Mouse (Mus musculus): ENCODE data around the gene Dnajc7.
"Not testable (repeated sequence)": the region's sequence is repeated elsewhere in the genome, so short reads cannot be mapped to it uniquely, and the experiment has no call there.

Gene Dnajc7

GRCm38 (mm10) chr11:100623867-100624266 is 3.9 kb upstream of the Dnajc7 start:
- no peaks in the 10 kb centered on the region for H3K27me3 ChIP-seq (ENCODE audit: insufficient read depth, low read length)
- H3K4me1 ChIP-seq (replicated peaks; ENCODE audit: low read depth, low read length), result peaks cover 58% of the 10 kb centered on the region
- TF ChIP-seq POU5F1 (IDR thresholded peaks at IDR 0.05; ENCODE audit: borderline replicate concordance, low read length) (no peak), NANOG (IDR thresholded peaks at IDR 0.05; ENCODE audit: borderline replicate concordance, low read length) (no peak), CTCF (conservative IDR thresholded peaks at IDR 0.05; ENCODE audit: low read length) (no peak)
- H3K9me3 ChIP-seq (ENCODE audit: low read length), result no peaks in the 10 kb centered on the region
- peaks cover 30% of the 10 kb centered on the region for H3K36me3 ChIP-seq (ENCODE audit: insufficient read depth, low read length)
- H3K4me3 ChIP-seq (replicated peaks; ENCODE audit: low read length), result peak overlapping the region; percentile 94

- Histone ChIP-seq H3K4me1 (replicated peaks; ENCODE audit: low read depth, low read length) (peaks cover 58% of the 10 kb centered on the region), H3K27me3 (ENCODE audit: insufficient read depth, low read length) (no peaks in the 10 kb centered on the region), H3K36me3 (ENCODE audit: insufficient read depth, low read length) (peaks cover 30% of the 10 kb centered on the region), H3K9me3 (ENCODE audit: low read length) (no peaks in the 10 kb centered on the region), H3K4me3 (replicated peaks; ENCODE audit: low read length) (peak overlapping the region; percentile 94)
- TF ChIP-seq POU5F1 (IDR thresholded peaks at IDR 0.05; ENCODE audit: borderline replicate concordance, low read length), result no peak
- peak; percentile 90 for TF ChIP-seq CTCF (conservative IDR thresholded peaks at IDR 0.05; ENCODE audit: low read length)
- TF ChIP-seq NANOG (IDR thresholded peaks at IDR 0.05; ENCODE audit: borderline replicate concordance, low read length), result no peak
Measured at GRCm38 (mm10) chr11:100622714-100623113, 2.7 kb upstream of the Dnajc7 start.

- peaks cover 58% of the 10 kb centered on the region for H3K4me1 ChIP-seq (replicated peaks; ENCODE audit: low read depth, low read length)
- peaks cover 21% of the 10 kb centered on the region for H3K36me3 ChIP-seq (ENCODE audit: insufficient read depth, low read length)
- H3K4me3 ChIP-seq (replicated peaks; ENCODE audit: low read length), result peak overlapping the region; percentile 99
- TF ChIP-seq NANOG (IDR thresholded peaks at IDR 0.05; ENCODE audit: borderline replicate concordance, low read length) (no peak), CTCF (conservative IDR thresholded peaks at IDR 0.05; ENCODE audit: low read length) (peak; percentile 31), POU5F1 (IDR thresholded peaks at IDR 0.05; ENCODE audit: borderline replicate concordance, low read length) (no peak)
- no peaks in the 10 kb centered on the region for H3K9me3 ChIP-seq (ENCODE audit: low read length)
- no peaks in the 10 kb centered on the region for H3K27me3 ChIP-seq (ENCODE audit: insufficient read depth, low read length)
Measured at GRCm38 (mm10) chr11:100619485-100619975, 438 bp downstream of the Dnajc7 start.

DNA sequence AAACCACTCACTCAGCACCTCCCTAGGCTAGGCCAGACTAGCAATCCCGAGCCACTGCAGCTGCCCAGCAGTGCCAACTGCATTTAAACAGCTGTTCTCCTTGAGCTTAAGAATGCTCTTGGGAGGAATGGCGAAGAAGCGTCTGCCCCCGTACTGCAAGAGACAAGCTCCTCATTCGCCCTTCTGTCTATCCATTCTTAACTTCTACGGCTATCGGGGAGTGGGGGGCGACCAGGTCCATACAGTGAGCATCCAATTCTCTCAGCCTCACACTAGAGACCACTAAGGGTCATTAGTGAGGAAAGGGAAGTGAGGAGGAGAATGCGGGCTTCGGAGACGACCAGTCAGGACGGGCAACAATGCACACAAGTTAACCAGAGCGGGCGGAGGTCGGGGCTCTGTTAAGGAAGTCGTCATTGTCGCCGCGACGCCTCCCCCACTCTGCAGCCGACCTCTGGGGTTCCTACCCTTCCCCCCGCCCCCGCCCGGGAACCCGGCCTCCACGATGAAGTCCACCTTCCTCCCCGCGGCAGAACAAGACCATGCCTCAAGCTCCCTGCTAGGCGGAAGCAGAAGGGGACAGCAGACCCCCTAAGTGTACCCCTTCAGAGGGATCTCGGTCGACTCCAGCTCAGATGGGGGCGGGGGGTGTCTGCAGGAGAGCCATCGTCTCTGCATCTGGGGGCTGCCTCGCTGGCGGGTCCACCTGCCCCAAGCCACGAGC is 1.0 kb downstream of the Dnajc7 start, which contains the start of gene Nkiras2:
Nkiras2 (plus strand) TSS at position 484 of the 724 bp plus-strand sequence.
- H3K27me3 ChIP-seq (ENCODE audit: insufficient read depth, low read length), result no peaks in the 10 kb centered on the region
- H3K4me3 ChIP-seq (replicated peaks; ENCODE audit: low read length), result peak within 1 kb of the TSS; percentile 99
- H3K36me3 ChIP-seq (ENCODE audit: insufficient read depth, low read length), result peaks cover 15% of the 10 kb centered on the region
- no peaks in the 10 kb centered on the region for H3K9me3 ChIP-seq (ENCODE audit: low read length)
- H3K4me1 ChIP-seq (replicated peaks; ENCODE audit: low read depth, low read length), result peaks cover 57% of the 10 kb centered on the region
- TF ChIP-seq CTCF (conservative IDR thresholded peaks at IDR 0.05; ENCODE audit: low read length) (no peak), NANOG (IDR thresholded peaks at IDR 0.05; ENCODE audit: borderline replicate concordance, low read length) (no peak), POU5F1 (IDR thresholded peaks at IDR 0.05; ENCODE audit: borderline replicate concordance, low read length) (no peak)

GRCm38 (mm10) chr11:100617480-100617879 is 2.5 kb downstream of the Dnajc7 start:
- H3K27me3 ChIP-seq (ENCODE audit: insufficient read depth, low read length), result no peaks in the 10 kb centered on the region
- H3K36me3 ChIP-seq (ENCODE audit: insufficient read depth, low read length), result peaks cover 20% of the 10 kb centered on the region

GRCm38 (mm10) chr11:100616836-100617235 is 3.1 kb downstream of the Dnajc7 start:
- not testable (repeated sequence) for H3K27me3 ChIP-seq (ENCODE audit: insufficient read depth, low read length); H3K9me3 ChIP-seq (ENCODE audit: low read length)
- Histone ChIP-seq H3K4me1 (replicated peaks; ENCODE audit: low read depth, low read length) (peaks cover 70% of the 10 kb centered on the region), H3K4me3 (replicated peaks; ENCODE audit: low read length) (peak overlapping the region; percentile 99), H3K36me3 (ENCODE audit: insufficient read depth, low read length) (peaks cover 27% of the 10 kb centered on the region)

More at GRCm38 (mm10) chr11:100617480-100617879, 2.5 kb downstream of the Dnajc7 start:
- Histone ChIP-seq H3K9me3 (ENCODE audit: low read length) (no peaks in the 10 kb centered on the region), H3K4me3 (replicated peaks; ENCODE audit: low read length) (peak overlapping the region; percentile 99), H3K4me1 (replicated peaks; ENCODE audit: low read depth, low read length) (peaks cover 67% of the 10 kb centered on the region)
- TF ChIP-seq CTCF (conservative IDR thresholded peaks at IDR 0.05; ENCODE audit: low read length) (no peak), NANOG (IDR thresholded peaks at IDR 0.05; ENCODE audit: borderline replicate concordance, low read length) (no peak), POU5F1 (IDR thresholded peaks at IDR 0.05; ENCODE audit: borderline replicate concordance, low read length) (no peak)

GRCm38 (mm10) chr11:100616332-100616731 is 3.6 kb downstream of the Dnajc7 start:
- Histone ChIP-seq H3K4me3 (replicated peaks; ENCODE audit: low read length) (peak overlapping the region; percentile 58), H3K27me3 (ENCODE audit: insufficient read depth, low read length) (no peaks in the 10 kb centered on the region), H3K36me3 (ENCODE audit: insufficient read depth, low read length) (peaks cover 32% of the 10 kb centered on the region), H3K4me1 (replicated peaks; ENCODE audit: low read depth, low read length) (peaks cover 75% of the 10 kb centered on the region), H3K9me3 (ENCODE audit: low read length) (no peaks in the 10 kb centered on the region)
- TF ChIP-seq CTCF (conservative IDR thresholded peaks at IDR 0.05; ENCODE audit: low read length) (no peak), NANOG (IDR thresholded peaks at IDR 0.05; ENCODE audit: borderline replicate concordance, low read length) (peak; percentile 74)

GRCm38 (mm10) chr11:100613241-100613640 is 6.7 kb downstream of the Dnajc7 start:
- H3K27me3 ChIP-seq (ENCODE audit: insufficient read depth, low read length), result no peaks in the 10 kb centered on the region
- TF ChIP-seq NANOG (IDR thresholded peaks at IDR 0.05; ENCODE audit: borderline replicate concordance, low read length) (no peak), CTCF (conservative IDR thresholded peaks at IDR 0.05; ENCODE audit: low read length) (no peak), POU5F1 (IDR thresholded peaks at IDR 0.05; ENCODE audit: borderline replicate concordance, low read length) (no peak)
- peaks cover 93% of the 10 kb centered on the region for H3K4me1 ChIP-seq (replicated peaks; ENCODE audit: low read depth, low read length)
- H3K36me3 ChIP-seq (ENCODE audit: insufficient read depth, low read length), result peaks cover 63% of the 10 kb centered on the region
- H3K9me3 ChIP-seq (ENCODE audit: low read length), result no peaks in the 10 kb centered on the region
- H3K4me3 ChIP-seq (replicated peaks; ENCODE audit: low read length), result peak overlapping the region; percentile 35

- no peaks in the 10 kb centered on the region for H3K27me3 ChIP-seq (ENCODE audit: insufficient read depth, low read length)
- H3K9me3 ChIP-seq (ENCODE audit: low read length), result no peaks in the 10 kb centered on the region
- peaks cover 77% of the 10 kb centered on the region for H3K36me3 ChIP-seq (ENCODE audit: insufficient read depth, low read length)
- peaks cover 97% of the 10 kb centered on the region for H3K4me1 ChIP-seq (replicated peaks; ENCODE audit: low read depth, low read length)
- TF ChIP-seq CTCF (conservative IDR thresholded peaks at IDR 0.05; ENCODE audit: low read length) (no peak), POU5F1 (IDR thresholded peaks at IDR 0.05; ENCODE audit: borderline replicate concordance, low read length) (no peak), NANOG (IDR thresholded peaks at IDR 0.05; ENCODE audit: borderline replicate concordance, low read length) (no peak)
- H3K4me3 ChIP-seq (replicated peaks; ENCODE audit: low read length), result no peak overlapping the region; the same call in 1 of the 2 replicates
Measured at GRCm38 (mm10) chr11:100611627-100612026, 8.3 kb downstream of the Dnajc7 start.

Data from E14TG2a.4 (cell line).